Mouse (Mus musculus): Measurements from ENCODE around the gene Tatdn2. TPM values are rescaled to one million over a fixed set of nuclear protein-coding genes. Genes with fewer than 3 reads are reported as not detected.

Tatdn2 gene
- total RNA-seq, 2 experiments from 2014 or later, result 71.4 to 72.8 TPM

DNA sequence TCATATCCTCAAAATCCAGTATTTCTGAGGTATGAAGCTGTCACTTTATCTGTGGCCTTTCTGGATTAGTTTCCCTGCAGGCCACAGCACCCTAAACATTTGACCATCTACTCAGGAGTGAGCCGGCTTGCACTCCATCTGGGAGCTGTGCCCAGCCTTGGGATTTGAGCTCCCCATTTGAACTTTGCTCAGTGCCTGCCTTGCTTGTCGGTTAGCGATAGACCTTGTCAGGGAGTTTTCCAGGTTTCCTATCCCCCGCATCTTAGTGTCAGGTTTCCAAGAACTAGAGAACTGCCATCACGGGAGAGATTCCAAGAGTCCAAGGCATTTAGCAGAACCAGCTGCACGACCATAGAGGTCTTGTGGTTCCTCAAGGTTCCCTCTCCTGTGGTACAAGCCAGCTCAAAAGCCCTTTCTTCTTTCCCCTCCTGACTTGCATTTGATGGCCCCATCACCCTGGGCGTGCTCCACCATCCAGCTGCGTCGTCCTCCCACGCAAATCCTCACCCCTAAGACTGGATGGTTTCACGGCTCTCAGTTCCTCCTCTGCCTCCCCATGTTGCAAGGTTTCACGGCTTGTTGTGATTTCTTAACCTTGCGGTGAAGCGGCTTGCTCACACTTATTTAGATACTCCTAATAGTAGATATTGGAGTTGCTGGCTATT, 19.6 kb upstream of the Tatdn2 start:
- H3K4me3 ChIP-seq, result no peak overlapping the region
- no peak for TF ChIP-seq CTCF (IDR thresholded peaks at IDR 0.05)
- H3K27ac ChIP-seq, result no peak overlapping the region; the same call in 1 of the 2 replicates
- intact Hi-C loops (cut with DNase I), result no loop called here
- DNase-seq (ENCODE audit: extremely low spot score in 1 of 2, low spot score in 2 of 2), result no peak

DNA sequence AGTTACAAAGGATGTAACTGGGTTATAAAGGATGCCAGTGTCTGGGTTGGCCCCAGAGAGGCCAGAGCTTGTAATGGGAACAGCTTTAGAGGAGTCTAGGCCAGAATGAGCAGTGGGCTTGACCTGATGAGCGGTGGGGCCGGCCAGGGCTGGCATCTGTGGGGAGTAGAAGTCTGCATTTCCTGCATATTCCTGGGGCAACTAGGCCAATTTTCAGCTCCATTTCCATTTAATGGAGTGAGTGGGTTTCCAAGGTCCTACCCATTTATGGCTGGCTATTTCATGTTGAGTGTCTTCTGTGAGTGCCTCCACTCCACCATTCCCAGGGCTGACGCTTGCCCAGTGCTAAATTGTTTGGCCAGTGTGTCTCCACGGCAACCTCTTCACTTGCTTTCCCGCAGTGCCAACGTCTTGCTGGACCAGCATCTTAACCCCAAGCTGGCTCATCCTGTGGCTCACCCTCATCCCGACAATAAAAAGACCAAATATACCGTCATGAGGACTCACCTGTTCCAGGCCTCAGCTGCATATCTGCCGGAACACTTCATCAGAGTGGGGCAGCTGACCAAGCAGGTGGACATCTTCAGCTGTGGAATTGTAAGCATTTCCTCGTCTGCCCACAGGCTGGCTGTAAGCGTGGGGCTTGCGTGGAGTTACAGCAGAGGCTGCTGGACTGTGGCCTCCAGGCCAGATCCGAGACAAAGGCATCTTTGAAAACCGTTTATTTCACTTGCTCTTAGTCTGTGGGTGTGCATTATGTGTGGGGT, 18.4 kb upstream of the Tatdn2 start:
- no peak for DNase-seq (ENCODE audit: extremely low spot score in 1 of 2, low spot score in 2 of 2)
- intact Hi-C loops (cut with DNase I), result no loop called here
- no peak for TF ChIP-seq CTCF (IDR thresholded peaks at IDR 0.05)
- Histone ChIP-seq H3K27ac (no peak overlapping the region), H3K4me3 (no peak overlapping the region)

DNA sequence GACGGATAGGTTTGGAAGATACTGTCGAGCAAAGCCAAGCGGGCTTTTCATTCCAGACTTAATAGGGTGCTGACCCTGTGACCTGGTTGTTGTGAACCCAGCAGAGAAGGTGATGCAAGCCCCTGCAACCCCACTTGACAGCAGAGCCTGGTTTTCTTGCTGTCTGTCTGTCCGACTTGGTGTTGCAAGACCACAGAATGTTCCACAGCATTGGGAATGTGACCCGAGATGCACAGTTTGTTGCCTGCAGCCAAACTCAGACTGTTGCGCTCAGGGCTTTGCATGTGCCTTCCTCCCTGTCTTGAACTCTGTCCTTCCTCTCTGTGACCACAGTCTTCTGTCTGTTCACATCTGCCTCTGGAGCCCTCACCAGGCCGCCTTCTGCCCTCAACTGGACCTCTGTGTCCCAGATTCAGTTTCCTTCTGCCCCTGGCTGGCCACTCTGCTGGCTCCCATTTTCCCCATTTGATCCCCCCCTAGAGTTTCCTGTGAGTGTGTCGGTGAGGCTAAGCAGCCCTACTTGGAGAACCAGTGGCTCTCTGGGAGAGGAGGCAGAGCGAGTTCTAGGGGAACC, 16.8 kb upstream of the Tatdn2 start:
- intact Hi-C loops (cut with DNase I), result loop anchor here (5.0 kb wide), 1 partner anchor 148 kb away; the partner anchor contains the start of genes Emc3 and Fancd2
- DNase-seq (ENCODE audit: extremely low spot score in 1 of 2, low spot score in 2 of 2), result no peak
- no peak for TF ChIP-seq CTCF (IDR thresholded peaks at IDR 0.05)
- Histone ChIP-seq H3K4me3 (no peak overlapping the region), H3K27ac (no peak overlapping the region)

DNA sequence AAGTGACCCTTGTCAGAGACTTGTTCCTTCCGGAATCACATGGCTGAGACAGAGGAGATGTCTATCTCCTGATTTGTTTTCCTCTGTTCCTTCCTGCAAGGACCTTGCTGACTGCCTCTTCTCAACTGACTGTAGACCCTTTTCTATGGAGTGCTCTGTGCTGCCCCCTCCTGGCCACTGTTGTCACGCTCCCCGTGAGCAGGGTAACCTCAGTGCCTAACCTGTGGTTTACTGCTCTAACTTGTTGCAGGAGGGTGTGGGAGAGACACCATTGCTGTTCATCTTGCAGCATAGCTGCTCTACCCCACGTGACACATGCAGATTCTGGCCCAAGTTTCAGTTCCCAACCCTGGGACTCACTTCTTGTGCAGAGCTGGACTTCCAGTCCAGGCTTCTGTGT, 15.6 kb upstream of the Tatdn2 start:
- no peak overlapping the region for H3K4me3 ChIP-seq
- DNase-seq (ENCODE audit: extremely low spot score in 1 of 2, low spot score in 2 of 2), result peak; percentile 71 to 75
- peak; percentile 80 for TF ChIP-seq CTCF (IDR thresholded peaks at IDR 0.05)
- H3K27ac ChIP-seq, result no peak overlapping the region
- intact Hi-C loops (cut with DNase I), result loop anchor here (1.0 to 5.0 kb wide), 2 partner anchors 43 to 149 kb away; partner anchors contain the start of genes Emc3, Fancd2 and Irak2

DNA sequence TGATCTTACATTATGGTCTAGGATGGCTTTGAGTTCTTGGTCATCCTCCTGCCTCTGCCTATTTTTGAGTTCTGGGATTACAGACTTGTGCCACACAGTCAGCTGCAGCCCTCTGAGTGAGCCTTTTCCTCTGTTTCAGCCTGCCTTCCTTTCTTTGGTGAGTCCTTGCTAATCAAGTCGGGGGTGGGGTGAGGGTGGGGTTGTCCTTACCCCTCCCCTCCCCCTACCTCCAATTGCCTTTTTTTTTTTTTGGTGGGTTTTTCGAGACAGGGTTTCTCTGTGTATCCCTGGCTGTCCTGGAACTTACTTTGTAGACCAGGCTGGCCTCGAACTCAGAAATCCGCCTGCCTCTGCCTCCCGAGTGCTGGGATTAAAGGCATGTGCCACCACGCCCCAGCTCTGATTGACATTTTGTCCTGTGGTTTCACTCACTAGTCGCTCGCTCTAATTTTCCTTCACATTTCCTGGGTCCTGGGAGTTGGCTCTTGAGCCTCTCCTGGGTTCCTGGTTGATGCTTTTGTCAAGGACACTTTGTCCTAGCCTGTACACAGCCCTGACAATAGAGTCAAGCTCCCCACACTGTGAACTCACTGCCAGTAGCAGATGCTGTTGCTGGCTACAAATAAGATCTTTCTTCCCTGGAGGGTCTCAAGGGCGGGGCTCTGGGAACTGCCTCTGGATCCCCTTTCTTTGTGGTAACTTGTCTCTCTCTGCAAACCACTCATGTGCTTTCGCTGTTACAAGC, 13.6 kb upstream of the Tatdn2 start:
- intact Hi-C loops (cut with DNase I), result loop anchor here (5.0 kb wide), 1 partner anchor 151 kb away; the partner anchor contains the start of genes Emc3 and Fancd2
- H3K27ac ChIP-seq, result no peak overlapping the region
- TF ChIP-seq CTCF (IDR thresholded peaks at IDR 0.05), result no peak

DNA sequence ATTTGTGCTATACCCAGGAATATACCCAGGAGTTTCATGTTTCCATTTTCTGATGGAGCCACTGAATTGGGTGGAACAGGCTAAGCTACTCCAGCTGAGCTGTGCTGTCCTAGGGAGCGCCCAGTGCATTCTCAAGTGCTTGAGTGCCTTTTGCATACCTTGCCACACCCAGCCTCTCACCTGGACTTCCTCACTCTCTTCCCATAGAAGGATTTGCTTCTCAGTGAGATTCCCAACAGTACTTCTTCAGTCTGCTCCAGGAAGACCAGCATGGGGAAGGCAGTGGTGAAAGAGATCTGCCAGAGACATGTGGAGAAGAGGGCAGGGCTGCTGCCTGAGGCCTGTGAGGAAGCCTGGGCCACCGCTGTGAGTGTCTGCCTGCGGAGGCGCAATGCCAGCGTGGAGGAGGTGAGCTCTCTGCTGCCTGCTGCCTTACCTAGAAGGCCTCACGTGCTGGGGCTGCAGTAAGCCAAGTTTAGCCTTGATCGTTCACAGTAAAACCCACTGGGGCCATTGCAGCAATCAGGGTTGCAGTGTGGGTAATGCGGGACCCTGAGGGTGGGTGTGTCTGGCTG, 10.2 kb upstream of the Tatdn2 start:
- no peak for TF ChIP-seq CTCF (IDR thresholded peaks at IDR 0.05)
- DNase-seq (ENCODE audit: extremely low spot score in 1 of 2, low spot score in 2 of 2), result no peak
- intact Hi-C loops (cut with DNase I), result no loop called here

More for the DNA sequence above, 13.6 kb upstream of the Tatdn2 start:
- DNase-seq (ENCODE audit: extremely low spot score in 1 of 2, low spot score in 2 of 2), result no peak
- H3K4me3 ChIP-seq, result no peak overlapping the region

DNA sequence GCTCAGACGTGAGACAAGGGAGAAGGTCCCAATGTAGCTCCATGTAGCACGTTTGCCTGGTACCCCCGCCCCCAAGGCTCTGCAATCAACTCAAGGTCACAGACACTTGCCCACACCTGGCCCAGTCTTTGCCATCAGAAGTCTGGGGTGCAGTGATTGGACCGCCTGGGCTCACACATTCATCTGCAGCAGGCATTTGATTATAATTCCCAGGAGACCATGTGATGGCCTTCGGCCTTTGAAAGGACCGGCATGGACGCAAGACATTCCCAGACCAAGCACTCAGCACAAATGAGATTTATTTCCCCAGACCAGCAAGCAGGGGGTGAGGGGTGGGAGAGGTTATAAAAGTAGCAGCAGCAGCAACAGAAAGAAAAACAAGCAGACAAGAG, 6.8 kb upstream of the Tatdn2 start:
- TF ChIP-seq CTCF (IDR thresholded peaks at IDR 0.05), result no peak
- Histone ChIP-seq H3K4me3 (no peak overlapping the region), H3K27ac (no peak overlapping the region)
- DNase-seq (ENCODE audit: extremely low spot score in 1 of 2, low spot score in 2 of 2), result no peak
- intact Hi-C loops (cut with DNase I), result loop anchor here (10.0 kb wide), 1 partner anchor 245 kb away; the partner anchor contains the start of gene Jagn1

More for the DNA sequence above, 10.2 kb upstream of the Tatdn2 start:
- H3K27ac ChIP-seq, result no peak overlapping the region
- no peak overlapping the region for H3K4me3 ChIP-seq

DNA sequence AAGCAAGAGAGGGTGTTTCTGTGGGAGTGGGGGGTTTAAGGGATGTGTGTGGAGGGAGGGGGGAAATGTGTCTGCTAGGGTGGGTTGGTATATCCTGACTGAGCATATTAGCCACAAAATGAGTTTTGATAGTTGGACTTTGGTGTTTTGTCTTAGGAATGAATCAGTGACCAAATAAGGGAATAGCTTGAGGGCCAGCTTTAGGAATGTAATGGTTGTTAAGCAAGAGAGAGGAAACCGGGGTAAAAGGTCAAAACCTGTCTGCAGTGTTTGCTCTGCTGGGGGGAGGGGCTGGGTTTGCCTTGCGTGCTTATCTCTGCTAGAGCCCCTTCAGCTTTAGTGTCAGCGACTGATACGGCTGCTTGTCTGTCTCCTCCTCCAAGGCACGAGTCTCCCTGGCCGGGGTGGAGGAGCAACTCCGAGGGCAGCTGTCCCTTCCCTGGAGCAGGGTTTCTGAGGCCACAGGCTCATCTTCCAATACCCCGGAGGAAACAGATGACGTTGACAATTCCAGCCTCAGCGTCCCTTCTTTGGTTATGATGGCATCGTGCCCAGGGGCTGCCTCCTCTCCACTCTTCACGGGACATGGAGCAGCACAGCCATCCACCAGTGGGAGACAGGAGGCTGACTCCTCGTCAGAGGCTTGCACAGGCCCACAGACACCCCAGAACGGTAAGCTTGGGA, 6.3 kb upstream of the Tatdn2 start:
- intact Hi-C loops (cut with DNase I), result loop anchor here (10.0 kb wide), 1 partner anchor 246 kb away; the partner anchor contains the start of gene Jagn1

DNA sequence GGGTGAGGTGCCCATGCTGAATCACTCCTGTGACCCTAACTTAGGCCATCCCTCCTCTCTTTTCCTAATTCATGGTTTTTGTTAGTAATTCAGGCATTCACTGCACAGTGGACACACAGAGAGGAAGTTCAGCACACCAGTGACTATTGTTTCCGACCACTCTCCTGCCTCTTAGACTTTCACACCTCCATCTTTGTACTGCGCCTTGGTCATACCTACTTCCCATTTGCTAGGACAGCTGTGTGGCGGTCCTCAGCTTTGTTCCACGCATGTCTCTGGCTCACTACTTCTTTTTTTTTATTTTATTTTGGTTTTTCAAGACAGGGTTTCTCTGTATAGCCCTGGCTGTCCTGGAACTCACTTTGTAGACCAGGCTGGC, 5.8 kb upstream of the Tatdn2 start:
- no peak for TF ChIP-seq CTCF (IDR thresholded peaks at IDR 0.05)
- no peak for DNase-seq (ENCODE audit: extremely low spot score in 1 of 2, low spot score in 2 of 2)
- H3K4me3 ChIP-seq, result no peak overlapping the region
- intact Hi-C loops (cut with DNase I), result loop anchor here (10.0 kb wide), 1 partner anchor 246 kb away; the partner anchor contains the start of gene Jagn1
- no peak overlapping the region for H3K27ac ChIP-seq

More for the DNA sequence above, 6.3 kb upstream of the Tatdn2 start:
- Histone ChIP-seq H3K4me3 (no peak overlapping the region), H3K27ac (no peak overlapping the region)
- no peak for TF ChIP-seq CTCF (IDR thresholded peaks at IDR 0.05)
- no peak for DNase-seq (ENCODE audit: extremely low spot score in 1 of 2, low spot score in 2 of 2)

DNA sequence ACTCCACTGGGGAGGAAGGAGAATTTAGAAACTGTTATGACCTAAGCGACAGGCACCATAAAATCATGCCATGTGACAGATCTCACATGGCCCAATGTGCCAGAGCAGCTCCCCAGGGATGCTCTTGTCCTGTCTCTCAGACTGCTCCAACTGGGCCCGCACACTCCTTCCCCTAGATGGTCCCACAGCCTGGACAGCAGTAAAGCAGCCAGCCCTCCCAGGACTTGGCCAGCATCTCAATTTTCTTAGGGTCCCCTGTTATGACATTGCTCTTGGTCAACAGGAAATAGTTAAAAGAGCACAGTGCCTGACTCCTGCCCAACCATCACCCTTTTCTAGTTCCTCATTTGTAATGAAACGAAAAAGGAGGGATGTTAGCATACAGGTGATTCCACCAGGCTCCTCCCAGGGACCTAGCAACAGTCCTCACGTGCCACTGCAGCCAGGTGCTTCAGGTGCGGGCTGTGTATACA, 4.2 kb upstream of the Tatdn2 start:
- DNase-seq (ENCODE audit: extremely low spot score in 1 of 2, low spot score in 2 of 2), result no peak
- intact Hi-C loops (cut with DNase I), result loop anchor here (10.0 kb wide), 1 partner anchor 248 kb away; the partner anchor contains the start of gene Jagn1
- H3K27ac ChIP-seq, result no peak overlapping the region
- no peak overlapping the region for H3K4me3 ChIP-seq
- TF ChIP-seq CTCF (IDR thresholded peaks at IDR 0.05), result no peak
